Mouse (Mus musculus) ovary, postnatal 10 days (tissue): ENCODE results near the gene Nipbl.
A peak's percentile ranks its signal among the peaks of the same experiment; 100 is the strongest.
"Not testable (repeated sequence)": the region's sequence is repeated elsewhere in the genome, so short reads cannot be mapped to it uniquely, and the experiment has no call there.

Experiments
- DNase-seq: peaks from one replicate; pipeline ENCODE4 v3.0.0; 2022; ENCODE audit warnings: low spot score

The Nipbl gene

DNA sequence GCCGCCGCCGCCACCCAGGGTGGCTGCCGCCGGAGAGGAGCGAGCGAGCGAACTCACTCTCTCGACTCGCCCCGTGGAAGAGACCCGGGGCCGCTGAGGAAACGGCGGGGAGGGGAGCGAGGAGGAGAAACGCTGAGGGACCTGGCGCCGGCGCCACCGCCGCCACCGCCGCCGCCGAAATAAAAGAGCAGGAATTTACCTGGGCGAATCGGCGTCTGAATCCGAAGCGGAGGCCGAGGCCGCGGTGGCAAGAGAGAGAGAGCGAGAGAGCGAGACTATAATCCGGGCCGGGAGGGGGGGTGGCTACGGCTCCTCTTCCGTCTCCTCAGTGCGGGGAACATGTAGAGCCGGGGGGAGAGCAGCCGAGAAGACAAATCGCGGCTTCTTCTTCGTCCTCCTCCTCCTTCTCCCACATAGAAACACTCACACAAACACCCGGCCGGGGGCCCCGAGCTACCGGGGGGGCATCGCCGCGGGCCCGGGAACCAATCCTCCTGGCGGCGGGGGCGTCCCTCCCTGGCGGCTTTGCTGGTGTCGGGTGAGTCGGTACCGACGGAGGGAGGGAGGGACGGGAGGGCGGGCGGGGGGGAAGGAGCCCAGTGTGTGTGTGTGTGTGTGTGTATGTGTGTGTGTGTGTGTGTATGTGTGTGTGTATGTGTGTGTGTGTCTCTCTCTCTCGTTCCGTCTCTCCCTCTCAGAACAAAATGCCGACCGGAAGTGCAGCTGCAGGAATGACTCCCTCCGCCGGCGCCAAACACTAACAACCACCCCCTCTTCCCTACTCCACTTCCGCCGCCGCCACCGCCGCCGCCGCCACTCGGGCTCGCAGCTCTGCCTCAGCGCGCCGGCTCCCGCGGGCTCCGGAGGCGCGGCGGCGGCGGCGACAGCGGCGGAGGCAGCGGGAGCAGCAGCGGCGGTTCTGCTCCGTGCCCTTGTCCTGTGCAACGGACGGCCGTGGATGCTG is at the start of gene Nipbl:
Gene Nipbl, minus strand, starts transcription at position 538 of the 964 bp plus-strand sequence.
- peak; percentile 75 for DNase-seq

GRCm38 (mm10) chr15:8485261-8485660 is 41.0 kb upstream of the Nipbl start:
- DNase-seq: no peak

DNA sequence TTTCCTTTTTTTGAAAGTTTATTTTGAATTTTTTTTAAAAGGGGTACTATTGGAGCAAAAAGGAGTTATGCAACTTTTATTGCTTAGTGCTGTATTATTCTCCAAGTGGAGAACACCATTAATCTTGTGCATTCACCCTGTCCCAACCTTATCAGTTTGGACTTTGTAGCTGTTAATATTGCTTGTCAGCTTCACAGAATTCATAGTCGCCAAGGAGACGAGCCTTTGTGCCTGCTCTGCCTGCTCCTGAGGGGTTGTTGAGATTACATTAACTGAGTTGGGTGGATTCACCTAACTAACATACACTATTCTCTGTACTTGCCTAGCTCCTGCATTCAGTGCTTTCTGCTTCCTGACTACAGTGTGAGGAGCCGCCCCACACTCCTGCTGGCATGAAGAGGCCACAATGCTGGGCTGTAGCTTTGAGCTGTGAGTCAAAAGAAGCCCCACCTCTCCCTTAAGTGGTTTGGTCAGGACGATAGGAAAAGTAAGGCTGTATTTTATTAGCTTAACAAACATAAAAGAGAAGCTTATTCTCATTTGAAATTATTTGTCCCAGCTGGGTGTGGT is 24.8 kb upstream of the Nipbl start:
- DNase-seq: no peak

DNA sequence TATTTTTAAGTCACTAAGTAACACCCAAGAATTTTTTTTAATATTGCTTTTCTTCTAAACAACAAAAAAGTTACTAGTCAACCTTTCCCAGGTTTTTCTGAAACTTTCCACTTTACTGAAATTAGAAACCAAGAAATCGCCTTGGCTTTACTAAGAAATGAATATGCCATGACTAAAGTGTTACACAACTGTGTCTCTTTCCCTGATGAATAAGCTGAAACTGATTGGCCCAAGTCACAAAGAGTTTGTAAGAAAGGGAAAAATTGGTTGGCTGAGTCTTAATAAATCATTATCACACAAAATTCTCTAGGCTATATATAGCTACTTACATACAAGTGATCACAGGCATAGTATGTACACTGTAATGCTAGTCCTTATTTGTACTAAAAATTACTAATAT is 19.3 kb upstream of the Nipbl start:
- no peak for DNase-seq

DNA sequence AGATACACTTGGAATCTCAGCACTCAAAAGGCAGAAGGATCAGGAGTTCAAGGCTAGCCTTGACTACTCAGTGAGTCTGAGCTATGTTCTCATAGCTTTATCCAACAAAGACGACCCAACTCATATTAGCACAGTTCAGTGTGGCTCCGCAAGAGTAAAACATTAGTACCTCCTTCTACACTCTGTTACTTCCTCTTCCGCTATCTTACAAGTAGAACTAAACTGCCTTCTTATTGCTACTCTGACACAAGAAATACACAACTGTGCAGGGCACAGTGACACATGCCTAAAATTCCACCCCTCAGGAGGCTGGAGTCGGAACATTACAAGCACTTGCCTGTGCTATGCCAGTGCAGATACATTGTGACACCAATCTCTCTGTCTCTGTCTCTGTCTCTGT is 18.5 kb upstream of the Nipbl start:
- no peak for DNase-seq

- no peak for DNase-seq
These were observed 16.6 kb upstream of the Nipbl start for GRCm38 (mm10) chr15:8460871-8461270.

DNA sequence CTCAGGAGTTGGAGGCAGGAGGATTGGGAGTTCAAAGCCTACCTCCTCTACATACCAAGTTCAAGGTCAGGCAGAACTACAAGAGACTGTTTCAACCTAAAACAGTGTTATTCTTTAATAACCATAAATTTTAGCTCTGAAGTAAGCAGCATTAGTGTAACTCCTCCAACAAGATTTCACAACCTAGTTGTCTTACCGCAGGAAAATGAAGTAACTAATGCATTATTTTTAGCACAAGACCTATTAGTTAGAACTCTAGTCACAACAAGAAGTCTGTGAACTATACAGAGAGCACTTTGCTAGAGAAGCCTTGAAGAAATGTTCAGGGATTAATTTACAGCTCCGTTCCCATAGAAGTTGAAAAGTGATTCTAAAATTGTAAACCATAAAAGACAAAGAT is 15.7 kb upstream of the Nipbl start:
- no peak for DNase-seq

- not testable (repeated sequence) for DNase-seq
These were observed 12.0 kb upstream of the Nipbl start for GRCm38 (mm10) chr15:8456223-8456622.

DNA sequence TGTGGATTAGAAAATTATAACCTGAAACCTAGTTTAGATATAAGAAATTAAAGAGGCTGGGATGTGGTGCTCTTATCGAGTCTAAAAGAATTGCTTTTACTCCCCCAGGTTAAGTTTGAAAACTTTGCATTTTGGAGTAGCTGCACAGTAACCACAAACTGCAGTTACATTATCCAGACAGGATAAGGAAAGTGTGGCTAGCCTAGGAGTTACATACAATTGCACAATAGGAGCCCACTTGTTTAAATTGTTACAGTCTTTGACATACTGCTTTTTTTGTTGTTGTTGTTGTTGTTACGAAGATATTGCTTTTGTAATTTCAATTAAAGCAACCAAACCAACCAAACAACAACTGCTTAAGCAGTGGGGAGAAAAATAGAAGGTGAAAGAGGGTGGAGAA is 11.2 kb upstream of the Nipbl start:
- no peak for DNase-seq

GRCm38 (mm10) chr15:8451071-8451470 is 6.8 kb upstream of the Nipbl start:
- DNase-seq: no peak

DNA sequence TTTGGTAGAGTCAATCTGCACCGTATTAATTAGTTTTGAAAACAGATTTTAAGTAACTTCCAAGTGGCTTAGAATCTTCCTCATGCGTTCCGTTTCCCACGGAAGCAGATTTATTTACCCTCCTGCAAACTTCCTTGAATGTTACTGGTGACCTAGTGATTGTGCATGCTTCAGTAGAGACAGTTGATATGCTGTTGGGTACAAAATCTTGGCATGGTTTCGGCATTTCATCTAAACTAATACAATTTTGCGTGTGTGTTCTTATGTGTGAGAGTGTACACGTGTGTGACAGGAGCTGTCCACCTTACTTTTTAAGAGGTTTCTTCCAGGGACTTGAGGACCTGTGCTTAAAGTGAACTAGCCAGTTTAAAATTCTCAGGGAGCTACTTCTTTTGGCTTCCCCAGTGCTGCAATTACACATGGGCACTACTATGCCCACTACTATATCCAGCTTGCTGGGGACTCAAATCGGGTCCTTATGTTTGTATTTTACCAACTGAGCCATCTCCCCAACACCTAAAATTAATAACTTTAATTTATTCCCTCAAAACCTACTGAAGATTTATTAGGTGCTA is 3.0 kb upstream of the Nipbl start:
- no peak for DNase-seq

- DNase-seq: no peak
These were observed 2.2 kb upstream of the Nipbl start for GRCm38 (mm10) chr15:8446435-8446834.

- DNase-seq: no peak
These were observed 1.7 kb upstream of the Nipbl start for GRCm38 (mm10) chr15:8445951-8446419.

GRCm38 (mm10) chr15:8444890-8445597 is 781 bp upstream of the Nipbl start:
- peak; percentile 54 for DNase-seq

DNA sequence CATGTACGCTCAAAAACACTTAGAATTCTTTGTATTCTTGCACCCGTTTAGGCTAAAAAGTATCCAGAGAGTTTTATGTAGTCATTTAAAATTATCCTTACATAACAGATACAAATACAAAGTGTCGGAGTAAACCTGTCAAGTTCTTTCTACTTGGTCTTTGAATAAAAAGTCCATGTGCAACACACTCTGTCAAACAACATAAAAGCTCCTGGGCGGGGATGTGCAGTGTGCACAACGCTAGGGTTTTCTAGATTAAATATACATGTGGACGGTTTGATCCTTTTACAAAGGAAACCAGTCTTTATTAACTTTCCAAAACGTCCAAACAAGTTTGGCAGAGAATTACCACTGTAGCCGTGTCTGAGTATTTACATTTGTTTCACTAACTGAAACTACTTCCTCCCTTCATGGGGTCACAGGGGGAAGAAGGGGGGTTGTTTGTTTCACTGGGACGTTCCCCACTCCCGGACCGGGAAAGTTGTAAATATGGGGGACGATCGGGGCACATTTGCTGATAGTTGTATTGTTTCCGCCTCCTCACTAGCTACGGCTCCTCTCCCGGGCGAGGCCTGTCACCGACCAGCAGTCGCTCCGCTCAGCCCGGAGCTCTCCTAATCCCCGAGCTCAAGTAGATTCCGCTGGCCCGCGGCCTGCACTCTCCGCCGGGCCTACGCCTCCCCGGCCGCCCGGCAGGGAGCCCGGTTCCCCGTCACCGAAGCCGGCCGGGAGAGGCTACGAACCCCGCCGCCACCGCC is 916 bp downstream of the Nipbl start:
- DNase-seq: peak; percentile 50

GRCm38 (mm10) chr15:8442761-8443160 is 1.5 kb downstream of the Nipbl start:
- no peak for DNase-seq

DNA sequence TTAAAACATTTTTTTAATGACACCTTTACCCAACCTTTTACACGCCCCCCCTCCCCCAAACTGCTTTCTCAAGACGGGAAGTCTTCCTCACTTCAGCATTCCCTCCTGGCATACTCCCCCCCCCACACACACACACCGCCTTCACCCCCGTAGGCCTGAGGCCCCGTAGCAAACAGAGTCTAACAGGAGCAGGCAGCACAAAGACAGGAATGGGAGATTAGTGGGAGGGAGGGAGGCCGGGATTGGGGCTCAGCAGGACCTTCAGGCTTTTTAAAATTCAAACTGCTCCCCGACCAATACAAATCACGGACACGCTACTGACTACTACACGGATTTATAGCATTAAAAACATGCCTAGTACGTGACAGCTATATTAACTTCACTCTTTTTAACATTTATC is 2.1 kb downstream of the Nipbl start:
- DNase-seq: no peak

DNA sequence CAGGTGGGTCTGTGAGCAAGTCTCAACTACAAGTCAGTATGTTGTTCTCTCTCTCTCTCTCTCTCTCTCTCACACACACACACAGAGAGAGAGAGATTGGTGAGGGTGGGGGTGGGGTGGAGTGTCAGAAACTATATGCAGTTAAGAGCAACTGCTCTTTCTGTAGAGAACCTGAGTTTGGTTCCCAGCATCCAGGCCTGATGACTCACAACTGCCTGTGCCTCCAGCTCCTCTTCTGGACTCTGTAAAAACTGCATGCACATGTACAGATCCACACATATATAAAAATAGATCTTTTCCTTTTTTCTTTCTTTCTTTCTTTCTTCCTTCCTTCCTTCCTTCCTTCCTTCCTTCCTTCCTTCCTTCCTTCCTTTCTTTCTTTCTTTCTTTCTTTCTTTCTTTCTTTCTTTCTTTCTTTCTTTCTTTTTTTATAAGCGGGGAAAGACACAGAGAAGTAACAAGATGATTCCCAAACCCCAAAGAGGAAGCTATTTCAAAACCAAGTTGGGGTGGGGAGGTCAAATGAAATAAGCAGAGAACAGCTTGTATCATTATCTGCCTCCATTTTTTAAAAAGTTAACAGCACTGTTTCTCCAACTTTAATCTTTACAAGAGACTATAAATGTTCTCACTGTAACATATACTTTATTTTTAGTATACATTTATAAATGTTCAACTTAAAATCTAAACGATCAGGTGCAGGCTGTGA is 10.9 kb downstream of the Nipbl start:
- DNase-seq: no peak

DNA sequence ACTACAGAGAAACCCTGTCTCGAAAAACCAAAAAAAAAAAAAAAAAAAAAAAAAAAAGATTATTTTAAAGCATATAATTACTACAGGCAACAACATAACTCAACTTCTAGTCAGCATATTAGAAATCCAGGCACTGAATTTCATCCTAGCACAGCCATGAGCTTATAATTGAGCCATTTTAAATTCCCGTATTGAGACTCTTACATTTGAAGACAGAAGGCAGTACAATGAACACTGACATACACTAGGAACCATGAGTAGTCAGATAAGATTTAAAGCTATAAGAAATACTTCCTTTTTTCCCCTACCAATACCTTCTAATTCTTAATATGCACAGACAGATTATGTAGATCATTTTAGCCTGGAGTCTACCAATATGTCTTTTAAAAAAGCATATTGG is 11.7 kb downstream of the Nipbl start:
- DNase-seq: no peak

DNA sequence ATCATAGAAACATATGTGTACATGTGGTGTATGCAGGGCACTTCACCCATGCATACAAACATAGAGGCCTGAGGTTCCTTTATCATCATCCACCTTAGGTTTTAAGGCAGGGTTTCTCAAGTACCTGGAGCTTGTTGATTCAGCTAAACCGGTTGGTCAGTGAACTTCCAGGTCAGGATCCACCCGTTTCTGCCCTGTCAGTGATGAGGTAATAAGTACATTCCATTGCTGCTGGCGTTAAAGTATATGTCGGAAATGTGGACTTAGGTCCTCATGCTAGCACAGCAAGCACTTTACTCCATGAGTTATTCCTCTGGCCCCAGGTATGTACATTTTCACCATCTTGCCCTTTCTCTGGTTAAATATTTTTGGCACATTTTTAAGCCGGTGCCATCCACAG is 14.8 kb downstream of the Nipbl start:
- DNase-seq: no peak

DNA sequence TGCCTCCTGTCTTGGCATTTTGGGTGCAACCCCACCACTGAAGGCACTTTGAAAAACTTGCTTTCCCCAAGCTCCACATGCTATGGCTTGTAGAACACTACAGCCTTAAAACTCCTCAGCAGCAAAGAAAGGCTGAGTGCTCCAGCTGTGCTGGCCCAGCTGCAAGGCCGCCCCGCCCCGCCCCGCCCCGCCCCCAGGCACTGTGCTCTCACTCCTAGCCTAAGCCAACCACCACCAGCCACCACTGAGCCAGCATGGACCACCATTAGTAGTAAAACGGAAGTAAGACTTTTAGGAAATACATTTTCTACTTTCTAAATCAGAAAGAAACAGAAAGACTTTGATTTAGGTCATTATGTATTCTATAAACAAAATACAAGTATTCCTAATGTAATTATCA is 23.4 kb downstream of the Nipbl start:
- no peak for DNase-seq
